Mouse (Mus musculus) spleen, adult 18-20 months (tissue): ENCODE data around the gene Tspan1.
A peak's percentile ranks its signal among the peaks of the same experiment; 100 is the strongest.

Experiments used
- DNase-seq, 2 experiments: peaks; one replicate each; pipeline ENCODE4 v3.0.0; 2022; ENCODE audit warnings: mixed read lengths in 2 of 2

The Tspan1 gene

DNA sequence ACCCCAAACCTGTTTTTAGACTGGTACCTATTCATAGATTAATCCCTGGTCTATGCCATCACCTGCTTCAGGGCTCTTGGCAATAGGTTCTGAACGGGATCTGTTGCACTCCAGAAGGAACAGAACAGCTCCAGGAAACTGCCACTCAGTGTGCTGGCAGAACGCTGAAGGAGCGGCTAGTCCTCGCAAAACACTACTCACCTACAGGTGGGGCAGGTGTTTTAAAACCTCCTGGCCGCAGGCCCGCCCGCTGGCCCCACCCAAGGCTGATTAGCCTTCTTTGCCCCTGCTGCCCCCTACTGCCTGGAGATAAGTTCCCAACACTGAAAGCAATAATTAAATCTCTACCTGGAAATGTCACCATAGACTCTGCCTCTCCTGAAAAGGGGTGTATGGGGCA lies at the start of gene Tspan1:
Gene Tspan1, minus strand, starts transcription at position 198 of the 400 bp plus-strand sequence.
- peak in 1 of 2 experiments; percentile 41 for DNase-seq

DNA sequence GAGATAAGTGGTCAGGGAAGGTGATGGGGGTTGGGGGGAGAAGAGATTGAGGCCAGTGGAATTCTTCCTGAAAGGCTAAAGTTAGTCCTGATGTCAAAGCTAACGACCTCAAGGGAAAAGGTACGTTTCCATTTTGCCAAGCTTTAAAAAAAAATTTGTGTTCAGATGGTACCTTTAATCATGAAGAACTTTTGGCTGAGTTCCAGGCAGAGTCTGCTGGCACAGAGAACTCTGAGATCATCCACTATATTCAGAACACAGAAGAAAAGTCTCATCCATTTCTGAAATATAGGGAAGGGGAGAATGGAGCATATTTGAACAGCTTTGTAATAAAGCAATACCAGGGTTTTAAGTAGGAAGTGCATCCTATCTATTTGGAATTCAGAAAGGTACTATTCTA lies 49.6 kb upstream of the Tspan1 start:
- no peak for DNase-seq

DNA sequence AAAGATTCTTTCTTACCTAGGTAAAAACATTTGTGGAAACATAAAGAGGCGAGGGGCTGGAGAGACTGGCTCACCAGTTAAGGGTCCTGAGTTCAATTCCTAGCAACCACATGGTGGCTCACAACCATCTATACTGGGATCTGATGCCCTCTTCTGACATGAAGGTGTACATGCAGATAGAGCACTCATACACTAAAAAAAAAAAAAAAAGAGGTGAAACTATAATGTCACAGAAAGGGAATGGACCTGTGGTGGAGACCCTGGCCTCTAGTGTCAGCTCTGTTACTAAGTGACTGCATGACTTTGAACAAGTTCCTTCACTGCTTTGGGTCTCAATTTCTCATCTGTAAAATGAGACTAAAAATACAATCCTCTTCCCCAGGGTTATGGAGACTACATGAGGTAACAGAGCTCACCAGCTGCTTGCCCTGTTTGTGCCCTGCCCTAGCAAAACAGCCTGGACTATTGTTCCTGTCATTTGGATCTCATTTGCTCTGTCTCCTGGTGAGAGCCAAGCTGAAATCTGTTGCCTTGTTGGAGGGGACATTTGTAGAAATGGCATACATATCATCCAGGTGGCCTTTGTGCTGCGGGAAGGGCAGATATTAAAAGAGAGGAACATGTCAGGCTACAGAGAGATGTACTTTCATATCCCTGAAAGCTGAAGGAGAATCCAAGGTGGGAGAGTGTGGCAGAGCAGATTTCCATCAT lies 48.6 kb upstream of the Tspan1 start:
- DNase-seq = no peak

DNA sequence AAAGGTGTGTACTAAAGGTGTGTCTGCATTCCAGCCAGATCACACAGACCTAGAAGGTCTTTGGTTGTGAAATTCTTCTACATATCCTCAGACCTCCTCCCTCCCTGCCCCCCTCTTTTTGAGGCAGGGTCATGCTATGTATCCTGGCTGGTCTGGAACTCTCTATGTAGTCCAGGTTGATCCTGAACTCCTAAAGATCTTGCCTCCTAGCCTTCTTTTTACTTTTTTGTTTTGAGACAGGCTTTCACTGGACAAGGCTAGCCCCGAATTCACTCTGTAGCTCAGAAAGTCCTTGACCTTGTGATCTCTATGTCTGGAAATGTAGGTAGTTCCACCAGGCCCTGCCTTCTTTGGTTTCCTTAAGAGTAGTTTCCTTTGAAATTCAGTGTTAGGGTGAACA lies 41.5 kb upstream of the Tspan1 start:
- DNase-seq = no peak

DNA sequence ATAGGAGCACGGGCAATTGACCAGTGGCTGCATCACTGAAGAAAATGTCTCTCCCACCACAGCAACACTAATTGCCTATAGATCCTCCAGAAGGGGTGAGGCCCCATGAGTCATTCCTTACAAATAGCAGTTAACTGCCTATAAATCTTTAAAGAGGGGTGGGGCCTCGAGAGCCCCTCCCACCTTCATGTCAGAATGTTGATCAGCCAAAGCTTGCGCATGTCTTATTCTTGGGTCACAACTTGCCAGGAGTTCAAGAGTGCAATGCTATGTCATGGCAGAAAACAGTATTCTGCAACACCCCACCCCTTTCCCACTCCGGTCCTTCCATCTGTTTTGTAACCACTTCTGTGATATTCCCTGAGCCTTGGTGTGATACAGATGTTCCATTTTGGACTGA lies 39.1 kb upstream of the Tspan1 start:
- DNase-seq = no peak

DNA sequence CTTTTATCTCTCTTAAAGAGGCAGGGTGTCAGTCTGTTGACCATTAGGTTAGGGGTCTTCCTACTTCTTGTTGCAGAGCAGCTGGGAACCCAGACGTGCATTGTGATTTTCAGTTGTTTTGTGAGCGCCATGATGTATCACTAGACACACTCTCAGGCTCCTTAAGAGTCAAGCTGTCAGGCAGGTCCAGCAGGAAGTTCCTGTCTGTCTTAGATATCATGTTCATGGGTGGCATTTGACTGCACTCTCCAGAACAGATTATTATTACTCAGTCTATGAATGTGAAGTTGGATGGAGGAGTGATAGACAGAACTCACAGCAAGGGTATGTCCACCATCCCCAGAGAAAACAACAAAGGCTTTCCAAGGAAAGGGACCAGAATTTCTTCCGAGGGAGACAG lies 37.0 kb upstream of the Tspan1 start:
- DNase-seq = no peak

DNA sequence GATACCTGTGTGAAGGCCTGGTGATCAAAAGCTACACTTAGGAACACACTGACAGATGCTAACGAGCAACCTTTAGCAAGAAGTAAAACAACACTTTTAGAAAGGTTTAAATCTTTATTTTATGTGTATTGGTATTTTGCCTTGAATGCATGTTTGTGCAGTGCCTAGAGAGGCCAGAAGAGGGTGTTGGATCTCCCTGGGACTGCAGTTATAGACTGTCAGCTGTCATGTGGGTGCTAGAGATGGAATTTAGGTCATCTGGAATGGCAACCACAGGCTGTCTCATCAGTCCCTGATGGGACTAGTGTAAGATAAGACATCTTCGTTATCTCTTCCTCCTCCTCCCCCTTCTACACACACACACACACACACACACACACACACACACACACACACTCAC lies 31.0 kb upstream of the Tspan1 start:
- DNase-seq = no peak

DNA sequence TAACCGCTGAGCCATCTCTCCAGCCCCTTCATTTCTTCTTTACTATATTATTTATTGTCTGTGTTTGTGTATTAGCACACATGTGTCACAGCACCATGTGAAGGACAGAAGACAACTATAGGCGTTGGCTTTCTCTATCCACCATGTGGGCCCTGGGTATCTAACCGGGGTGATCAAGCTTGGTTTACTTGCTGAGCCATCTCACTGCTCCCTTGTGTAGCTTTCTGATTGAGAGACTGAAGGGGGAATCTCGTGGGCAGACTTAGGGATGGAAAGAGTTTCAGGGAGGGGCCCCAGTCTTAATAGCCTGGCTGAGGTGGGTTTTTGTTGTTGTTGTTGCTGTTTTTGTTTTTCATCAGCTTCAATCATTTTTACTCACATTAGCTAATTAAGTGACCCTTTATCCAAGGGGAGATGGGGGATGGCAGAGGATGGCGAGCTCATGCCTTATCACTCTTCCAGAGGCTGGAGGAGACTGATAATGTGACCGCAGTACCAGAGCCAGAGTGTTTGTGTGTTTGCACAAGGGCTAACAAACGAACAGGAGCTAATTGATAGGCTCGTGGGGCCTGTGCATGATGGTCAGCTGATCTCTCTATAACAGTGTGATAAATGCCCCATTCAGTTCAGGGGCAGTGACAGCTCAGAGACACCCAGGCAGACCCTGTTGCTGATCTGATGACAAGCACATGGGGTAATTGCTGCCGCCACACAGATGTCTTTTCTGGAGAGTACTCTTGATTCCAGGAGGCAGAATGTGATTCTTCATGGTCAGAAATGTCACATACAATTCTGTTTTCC lies 26.4 kb upstream of the Tspan1 start:
- DNase-seq = no peak

DNA sequence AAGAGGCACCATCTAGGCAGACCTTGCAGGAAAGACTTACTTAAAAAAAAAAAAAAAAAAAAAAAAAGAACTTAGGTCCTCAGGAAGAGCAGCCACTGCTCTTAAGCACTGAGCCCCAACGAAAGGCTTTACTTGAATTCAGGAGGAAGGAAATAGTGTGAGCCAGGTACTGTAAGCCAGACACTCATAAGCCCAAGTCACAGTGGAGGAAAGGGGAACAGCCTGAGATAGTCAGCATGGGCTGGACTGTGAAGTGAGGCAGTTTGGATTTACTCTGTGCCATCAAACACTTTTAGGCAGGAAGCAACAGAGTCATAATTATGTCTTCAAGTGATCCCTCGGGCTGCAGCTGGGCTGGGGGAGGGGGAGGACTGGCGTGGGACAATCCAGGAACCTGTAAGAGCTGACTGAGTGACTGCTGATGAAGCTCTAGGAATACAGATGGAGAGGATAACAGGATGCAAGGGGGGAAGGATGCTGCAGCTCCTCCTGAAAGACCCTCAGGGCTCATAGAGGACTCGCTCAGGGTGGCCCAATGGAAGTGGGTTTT lies 25.0 kb upstream of the Tspan1 start:
- DNase-seq = no peak

DNA sequence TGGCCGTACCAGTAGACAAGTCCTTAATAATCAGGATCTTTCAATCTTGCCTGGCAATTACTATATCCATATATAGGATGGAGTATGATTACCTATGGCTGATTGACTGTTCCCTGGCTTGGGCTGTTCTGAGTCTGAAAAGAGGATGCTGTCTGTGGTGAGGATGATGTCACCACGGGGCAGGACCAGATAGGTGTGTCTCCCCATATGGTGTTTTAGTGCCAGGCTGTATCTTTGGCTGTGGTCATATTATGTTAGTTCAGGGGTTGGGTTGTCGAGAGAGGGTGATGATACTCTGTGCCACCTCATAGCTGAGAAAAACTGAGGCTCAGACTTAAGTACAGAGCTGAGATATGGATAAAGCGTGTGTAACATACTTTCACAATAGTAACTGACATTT lies 17.7 kb upstream of the Tspan1 start:
- DNase-seq = no peak

DNA sequence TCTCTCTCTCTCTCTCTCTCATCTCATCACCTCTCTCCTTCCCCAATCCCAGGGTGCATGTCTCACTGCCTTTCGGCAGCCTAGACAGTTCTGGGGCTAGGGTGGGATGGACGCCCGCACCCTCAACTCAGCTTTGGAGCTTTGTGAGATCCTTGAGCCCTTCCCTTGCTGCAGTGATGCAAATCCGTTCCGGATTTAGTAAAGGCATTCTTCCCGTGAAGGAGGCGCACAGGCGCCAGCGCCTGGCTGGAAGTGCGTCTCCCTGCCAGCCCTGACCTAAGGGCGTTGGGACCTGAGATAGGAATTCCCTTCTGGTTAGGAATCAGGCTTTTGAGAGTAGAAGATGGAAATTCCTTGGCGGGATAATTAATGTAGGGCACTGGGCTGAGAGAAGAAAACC lies 15.3 kb upstream of the Tspan1 start:
- DNase-seq = no peak

DNA sequence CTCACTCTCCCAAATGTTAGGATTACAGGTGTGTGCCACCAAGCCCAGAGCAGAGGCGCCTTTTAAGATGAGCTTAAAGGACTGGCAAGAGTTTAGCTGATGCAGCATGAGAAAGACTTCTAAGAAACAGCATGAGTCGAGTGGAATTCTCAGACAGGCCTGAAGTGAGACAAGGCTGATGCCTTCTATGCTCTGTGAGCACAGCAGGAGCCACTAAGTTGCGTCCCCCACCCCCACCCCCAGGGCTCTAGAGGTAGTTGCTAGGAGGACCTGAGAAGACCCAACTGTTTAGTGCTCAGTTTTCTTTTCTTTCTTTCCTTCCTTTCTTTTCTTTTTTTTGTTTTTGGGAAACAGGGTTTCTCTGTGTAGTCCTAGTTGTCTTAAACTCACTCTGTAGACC lies 14.7 kb upstream of the Tspan1 start:
- no peak for DNase-seq

DNA sequence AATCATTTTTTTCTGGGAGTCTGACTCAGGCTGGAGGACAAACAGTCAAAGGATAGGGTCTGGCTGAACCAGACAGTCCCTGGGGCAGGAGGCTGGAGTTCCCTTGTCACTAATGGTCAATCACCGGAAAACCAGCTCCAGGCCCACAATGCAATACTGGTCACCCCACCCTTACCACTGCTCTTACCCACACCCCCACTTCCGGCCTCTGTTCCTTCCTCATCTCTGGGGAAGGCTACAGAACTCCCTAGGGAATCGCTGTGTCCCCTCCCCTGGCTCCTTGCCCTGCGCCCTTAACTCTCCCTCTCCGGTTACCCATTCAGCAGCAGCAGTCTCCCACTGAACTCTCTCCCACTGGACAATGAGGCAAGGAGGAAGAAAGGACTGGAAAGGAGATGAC lies 9.7 kb upstream of the Tspan1 start:
- peak; percentile 54 to 55 for DNase-seq

DNA sequence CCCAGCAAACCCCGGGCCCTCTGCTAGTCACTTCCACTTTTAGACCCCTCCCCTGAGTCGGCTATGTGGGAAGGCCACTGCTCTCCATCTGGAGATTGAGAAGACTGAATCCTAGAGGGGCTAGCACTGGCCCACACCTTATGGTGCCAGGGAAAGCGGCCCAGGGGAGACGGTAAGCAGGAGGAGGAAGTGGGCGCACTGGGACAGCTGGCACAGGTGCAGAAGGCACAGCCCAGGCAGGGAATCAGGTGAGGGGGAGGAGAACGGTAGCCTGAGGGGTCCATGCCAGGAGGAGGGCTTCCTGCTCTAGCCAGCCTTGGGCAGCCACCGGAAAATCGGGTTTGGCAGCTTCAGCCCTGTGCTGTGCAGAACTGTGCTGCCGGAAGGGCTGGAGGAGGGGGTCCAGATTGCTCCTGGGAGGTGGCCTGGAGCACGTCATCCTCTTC lies 9.2 kb upstream of the Tspan1 start:
- DNase-seq = peak; percentile 25 to 37

DNA sequence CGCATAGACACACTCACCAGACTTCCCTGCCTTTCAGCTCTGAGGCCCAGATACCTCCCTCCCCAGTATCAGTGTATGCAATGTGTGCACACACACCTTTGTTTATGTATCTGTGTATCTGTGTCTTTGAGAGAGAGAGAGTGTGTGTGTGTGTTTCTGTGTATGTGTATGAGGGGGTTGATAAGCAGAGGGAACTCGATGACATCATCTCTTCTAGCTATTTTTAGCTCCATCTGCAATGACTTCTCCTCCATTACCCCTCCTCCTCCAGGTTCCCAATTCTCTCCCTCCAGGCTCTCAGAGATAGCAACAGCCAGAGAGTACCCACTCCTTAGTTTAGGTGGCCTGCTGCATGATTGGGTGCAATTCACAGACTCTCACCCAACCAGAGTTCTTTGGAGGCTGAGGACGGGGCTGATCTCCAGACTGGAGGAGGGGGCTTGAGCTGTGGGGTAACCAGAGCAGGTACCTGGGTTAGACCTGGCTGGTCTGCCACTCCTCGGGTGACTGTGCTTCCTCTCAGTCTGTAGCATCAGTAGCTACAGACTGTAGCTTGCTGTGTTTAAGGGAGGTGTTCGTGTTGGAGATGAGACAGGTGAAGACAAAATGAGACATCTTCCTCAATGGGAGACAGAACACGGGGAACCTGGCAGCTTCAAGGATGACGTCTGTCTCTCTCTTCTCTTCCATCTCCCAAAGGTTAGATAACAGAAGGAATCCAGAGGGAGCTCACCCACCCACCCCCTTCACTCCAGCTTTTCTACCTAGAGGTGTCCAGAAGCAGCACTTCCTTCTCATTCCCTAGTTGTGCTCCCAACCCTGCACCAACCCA lies 8.5 kb upstream of the Tspan1 start:
- no peak for DNase-seq

DNA sequence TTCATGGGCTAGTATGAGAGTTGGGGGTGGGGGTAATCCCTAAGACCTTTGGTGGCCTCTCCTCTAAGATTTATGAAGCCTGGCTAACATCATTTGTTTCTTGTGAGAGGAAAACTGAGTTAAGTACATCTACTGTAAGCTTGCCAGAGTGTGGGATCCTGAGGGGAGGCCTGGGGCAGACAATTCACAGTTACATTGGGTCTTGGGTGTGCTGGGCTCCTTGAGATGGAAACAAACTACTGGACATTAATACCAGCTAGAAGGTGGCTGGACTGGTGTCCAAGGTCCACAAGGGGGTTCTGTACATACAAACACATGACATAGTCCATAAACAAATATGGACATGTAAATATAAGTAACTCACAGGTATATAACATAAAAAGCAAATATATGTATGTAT lies 7.7 kb upstream of the Tspan1 start:
- no peak for DNase-seq

DNA sequence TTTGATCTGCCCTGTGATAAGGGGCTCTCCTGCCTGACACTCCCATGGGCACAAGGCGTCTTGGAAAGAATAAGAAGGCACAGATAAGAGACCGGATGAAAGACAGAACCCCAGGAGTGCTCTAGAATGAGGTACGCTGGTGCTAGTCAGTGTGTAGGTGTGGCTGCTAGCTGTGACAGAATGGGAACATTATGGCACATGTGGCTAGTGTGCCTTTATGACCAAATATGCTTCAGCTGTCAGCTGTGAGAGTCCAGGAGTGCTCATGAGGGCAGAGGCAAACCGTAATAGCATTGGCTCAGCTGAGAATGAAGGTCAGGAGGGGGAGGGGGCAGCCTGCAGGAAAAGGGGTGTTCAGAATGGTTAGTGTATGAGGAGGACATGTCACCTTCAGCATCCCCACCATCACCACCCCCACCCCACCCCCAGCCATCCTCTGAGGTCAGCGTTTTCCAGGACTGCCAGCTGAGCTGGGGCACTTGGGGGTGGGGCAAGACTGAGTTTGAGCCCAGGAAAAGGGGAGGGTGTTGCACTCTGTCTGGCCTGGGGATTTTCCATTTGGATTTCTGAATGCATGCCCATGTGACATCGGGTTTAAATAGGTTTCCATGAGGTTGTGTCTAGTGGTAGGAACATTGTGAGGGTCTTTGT lies 7.2 kb upstream of the Tspan1 start:
- DNase-seq = no peak

DNA sequence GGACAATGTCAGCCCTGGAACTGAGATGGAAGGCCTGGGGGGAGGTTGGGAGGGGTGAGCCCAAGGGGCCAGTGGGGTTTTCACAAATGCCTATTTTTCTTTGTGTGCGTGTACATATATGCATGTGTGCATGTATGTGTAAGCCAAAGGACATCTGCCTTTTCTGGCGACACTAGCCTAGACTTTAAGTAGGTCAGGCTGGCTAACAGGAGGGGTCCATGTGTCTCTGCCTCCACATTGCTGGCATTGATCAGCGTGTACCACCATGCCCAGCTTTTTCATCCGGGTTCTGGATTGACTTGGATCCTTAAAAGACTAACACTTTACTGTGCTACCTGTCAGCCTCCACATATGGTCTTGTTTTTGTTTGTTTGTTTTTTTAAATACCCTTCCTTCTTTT lies 6.4 kb upstream of the Tspan1 start:
- DNase-seq = no peak

DNA sequence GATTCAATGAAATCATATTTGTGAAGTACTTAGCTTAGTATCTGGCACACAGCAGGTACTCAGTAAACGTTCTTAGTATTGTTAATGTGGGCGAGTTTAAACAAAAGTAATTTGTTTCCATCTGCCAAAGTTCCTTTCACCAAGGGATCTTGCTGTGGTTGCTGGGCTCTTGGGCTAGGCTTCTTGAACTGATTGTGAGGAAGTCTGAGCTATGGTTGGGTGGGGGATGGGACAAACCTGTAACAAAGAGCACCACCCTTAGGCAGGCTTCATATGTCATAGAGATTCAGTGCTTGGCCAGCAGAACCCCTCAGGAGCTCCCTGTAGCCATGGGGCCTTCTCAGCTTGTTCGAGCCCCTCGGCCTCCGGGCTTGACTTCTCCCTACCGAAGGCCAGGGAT lies 5.7 kb upstream of the Tspan1 start, which contains the start of the genes 1700042G07Rik and Gm49337:
Gene 1700042G07Rik, plus strand, starts transcription at position 301 of the 400 bp plus-strand sequence.
Gene Gm49337, plus strand, starts transcription at position 313 of the 400 bp plus-strand sequence.
- DNase-seq = no peak

DNA sequence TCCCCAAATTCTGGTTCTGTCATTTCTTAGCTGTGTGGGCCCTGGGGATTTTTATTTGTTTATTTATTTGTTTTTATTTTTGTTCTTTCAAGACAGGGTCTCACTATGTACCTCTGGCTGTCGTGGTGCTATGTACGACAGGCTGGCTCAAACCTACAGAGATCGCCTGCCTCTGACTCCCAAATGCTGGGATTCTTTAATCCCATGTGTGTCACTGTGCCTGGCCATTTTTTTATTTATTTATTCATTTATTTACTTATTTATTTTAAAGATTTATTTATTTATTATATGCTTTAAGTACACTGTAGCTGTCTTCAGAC lies 1.9 kb upstream of the Tspan1 start:
- DNase-seq = no peak

DNA sequence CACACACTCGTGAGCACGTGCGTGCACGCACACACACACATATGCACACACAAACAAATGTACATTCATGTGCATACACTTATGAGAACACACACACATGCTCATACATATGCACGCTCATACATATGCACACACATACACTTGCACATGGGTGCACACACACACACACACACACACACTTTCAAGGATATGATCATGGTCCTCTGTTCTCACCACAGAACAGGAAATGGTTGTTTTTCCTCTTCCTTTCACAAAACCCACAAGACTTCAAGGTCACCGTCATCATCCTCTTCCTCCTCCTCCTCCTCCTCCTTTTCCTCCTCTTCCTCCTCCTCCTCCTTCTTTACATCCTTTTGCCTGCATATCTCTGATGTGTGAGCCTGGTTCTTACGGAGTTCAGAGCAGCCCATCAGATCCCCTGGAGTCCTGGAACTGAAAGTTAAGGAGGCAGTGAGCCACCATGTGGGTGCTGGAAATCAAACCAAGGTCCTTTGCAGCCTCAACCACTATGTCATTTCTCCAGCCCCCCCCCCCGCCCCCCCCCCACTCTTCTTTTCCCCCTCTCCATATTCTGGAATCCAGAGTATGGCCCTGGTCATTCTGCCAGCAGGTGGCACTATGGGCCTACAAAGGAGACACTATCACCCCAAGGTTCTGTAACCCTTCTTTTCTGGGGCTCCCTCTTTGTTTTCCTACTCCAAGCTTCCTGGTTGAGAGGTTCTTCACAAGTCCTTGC lies 1.4 kb upstream of the Tspan1 start:
- DNase-seq = peak; percentile 36 to 78
